Mouse (Mus musculus) olfactory bulb, adult 2 months (tissue): ENCODE results near the gene Fbxl8. TPM values are rescaled to one million over a fixed set of nuclear protein-coding genes. Genes with fewer than 3 reads are reported as not detected.

Source experiments
- H3K27ac ChIP-seq: fragments of 200-500 bp; 2 replicates; pipeline ENCODE4 v1.5.1; 2012; ENCODE audit warnings: low read depth, low read length; ENCODE audit not compliant: insufficient read depth
- H3K4me1 ChIP-seq: fragments of 200-500 bp; 2 replicates; pipeline ENCODE4 v1.6.1; 2012; ENCODE audit warnings: low read length; ENCODE audit not compliant: control insufficient read depth, insufficient read depth
- H3K4me3 ChIP-seq: fragments of 200-500 bp; 2 replicates; pipeline ENCODE4 v1.5.1; 2012; ENCODE audit warnings: mild to moderate bottlenecking, low read depth, low read length, moderate library complexity; ENCODE audit not compliant: insufficient read depth
- CTCF ChIP-seq: fragments of 200-500 bp; IDR thresholded peaks from 2 replicates; pipeline ENCODE4 v1.5.1; 2012; ENCODE audit warnings: low read depth, mild to moderate bottlenecking, low read length, moderate library complexity; ENCODE audit not compliant: insufficient read depth
- POLR2A ChIP-seq: fragments of 200-500 bp; IDR thresholded peaks from 2 replicates; pipeline ENCODE4 v1.6.1; 2012; ENCODE audit warnings: mild to moderate bottlenecking, low read depth, low read length, moderate library complexity; ENCODE audit not compliant: insufficient read depth
- WGBS: fragments of 180-500 bp; shearing (Covaris S2); methylation state at CpG from one replicate; pipeline ENCODE4 v1.1.7; 2018; 5-methylcytosine and 5-hydroxymethylcytosine counted together
- polyA plus RNA-seq: library from polyadenylated mRNA; stranded (reverse); fragments of >200 nt; gene quantifications from 2 replicates; pipeline ENCODE4 v1.2.4, GENCODE M21; 2012; ENCODE audit warnings: low replicate concordance; ENCODE audit not compliant: missing spikeins, insufficient read depth, insufficient read length

Gene Fbxl8
- polyA plus RNA-seq, 1 experiment, result not detected

DNA sequence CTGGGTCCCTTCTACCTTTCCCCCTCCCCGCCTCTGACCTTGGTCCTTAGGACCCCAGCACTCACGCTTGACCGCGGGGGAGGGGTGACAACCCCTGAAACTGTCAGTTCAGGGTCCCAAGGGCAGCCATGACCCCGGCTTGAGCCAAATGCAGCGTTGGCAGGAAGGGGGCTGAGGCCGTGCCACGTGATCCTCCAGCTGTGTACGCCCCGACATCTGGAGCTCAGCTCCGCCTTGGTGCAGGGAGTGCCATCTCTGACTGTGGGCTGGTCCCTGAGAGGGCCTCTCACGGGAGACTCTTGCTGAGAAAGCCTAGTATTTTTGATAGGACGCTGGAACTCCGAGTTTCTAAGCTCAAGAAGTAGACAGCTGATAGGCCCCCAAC is 9.5 kb upstream of the Fbxl8 start, which contains the start of gene B3gnt9:
Gene B3gnt9 (minus strand): TSS at position 188 of the 385 bp plus-strand sequence.
- peaks cover 30% of the 10 kb centered on the region for H3K4me1 ChIP-seq
- peak within 1 kb of the TSS; percentile 59 for H3K4me3 ChIP-seq
- WGBS, result 2% methylated on average over 14 of the region's 14 CpGs
- TF ChIP-seq CTCF (no peak), POLR2A (no peak)
- no peak within 1 kb of the TSS for H3K27ac ChIP-seq

DNA sequence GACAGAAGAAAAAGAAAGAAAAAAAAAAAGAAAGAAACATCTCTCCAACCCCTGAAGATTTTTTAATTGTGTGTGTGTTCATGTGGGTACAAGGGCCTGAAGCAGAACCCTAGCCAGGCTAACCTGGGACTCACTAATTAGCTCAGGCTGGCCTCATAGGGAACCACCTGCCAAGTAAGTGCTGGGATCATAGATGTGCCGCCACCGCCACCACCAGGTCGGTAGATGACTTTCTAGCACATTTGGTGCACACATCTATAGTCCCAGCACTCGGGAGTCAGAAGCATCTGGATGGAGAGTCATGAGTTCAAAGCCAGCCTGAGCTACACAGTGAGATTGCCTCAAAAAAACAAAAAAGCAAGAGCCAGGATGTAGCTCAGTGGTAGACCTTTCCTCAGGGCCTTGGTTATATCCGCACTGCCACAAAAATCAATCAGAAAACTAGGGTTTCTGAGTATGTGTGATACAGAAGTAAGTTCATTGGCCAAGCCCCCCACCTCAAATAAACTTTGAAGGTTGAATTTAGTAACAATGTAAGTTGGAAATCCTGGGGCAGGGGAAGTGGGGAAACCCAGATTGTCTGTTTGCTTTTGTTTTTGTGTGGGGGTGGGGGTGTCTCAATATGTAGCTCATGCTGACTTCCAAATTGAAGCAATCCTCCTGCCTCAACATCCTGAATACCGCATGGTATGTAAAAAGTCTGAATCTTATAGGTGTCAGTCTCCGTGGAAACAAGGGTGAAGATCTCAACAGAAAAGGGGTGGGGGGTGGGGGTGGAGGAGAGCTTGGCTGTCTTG is 6.9 kb upstream of the Fbxl8 start:
- no peak overlapping the region for H3K4me3 ChIP-seq
- WGBS, result 81% methylated on average over 7 of the region's 7 CpGs
- TF ChIP-seq CTCF (no peak), POLR2A (no peak)
- no peak overlapping the region for H3K27ac ChIP-seq
- peaks cover 31% of the 10 kb centered on the region for H3K4me1 ChIP-seq

DNA sequence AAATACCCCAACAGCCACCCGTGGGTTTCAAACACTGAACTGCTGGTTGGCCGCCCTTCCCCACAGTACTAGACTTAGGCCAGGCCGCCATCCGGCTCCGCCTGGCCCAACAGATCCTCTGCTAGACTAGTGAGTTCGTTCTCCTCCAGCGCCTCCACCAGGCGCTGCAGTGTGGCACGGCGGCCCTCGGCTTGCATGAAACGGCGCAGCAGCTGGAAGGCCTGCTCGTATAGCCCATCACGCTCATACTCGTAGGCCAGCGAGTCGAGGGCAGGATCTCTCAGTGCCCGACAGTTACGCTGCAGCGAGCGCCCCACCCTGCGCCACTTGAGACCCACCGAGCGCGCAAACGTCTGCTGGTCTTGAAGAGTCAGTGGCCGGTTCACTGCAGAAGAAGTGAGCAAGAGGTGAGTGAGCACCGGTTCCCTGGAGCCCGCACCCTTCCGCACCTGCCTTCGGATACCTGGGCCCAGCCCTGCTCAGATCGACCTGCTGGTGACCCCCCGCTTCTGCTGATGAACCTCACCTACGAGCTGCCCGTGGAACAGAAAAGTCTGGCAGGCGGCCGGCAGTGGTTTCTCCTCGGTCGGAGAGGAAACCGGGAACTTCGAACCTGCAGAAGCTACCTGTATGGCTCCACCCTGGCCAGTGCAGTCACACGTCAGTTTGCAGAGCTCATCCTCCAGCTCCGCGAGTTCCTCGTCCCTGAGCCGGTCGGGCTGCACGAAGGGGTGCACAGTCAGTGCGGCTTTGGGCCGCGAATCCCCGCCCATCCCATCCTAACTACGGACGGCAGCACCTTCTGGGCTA is 5.3 kb upstream of the Fbxl8 start:
- WGBS, result 10% methylated on average over 55 of the region's 55 CpGs
- TF ChIP-seq POLR2A, result no peak
- TF ChIP-seq CTCF, result no peak
- Histone ChIP-seq H3K4me3 (peak overlapping the region; percentile 51), H3K4me1 (peaks cover 27% of the 10 kb centered on the region), H3K27ac (no peak overlapping the region)

DNA sequence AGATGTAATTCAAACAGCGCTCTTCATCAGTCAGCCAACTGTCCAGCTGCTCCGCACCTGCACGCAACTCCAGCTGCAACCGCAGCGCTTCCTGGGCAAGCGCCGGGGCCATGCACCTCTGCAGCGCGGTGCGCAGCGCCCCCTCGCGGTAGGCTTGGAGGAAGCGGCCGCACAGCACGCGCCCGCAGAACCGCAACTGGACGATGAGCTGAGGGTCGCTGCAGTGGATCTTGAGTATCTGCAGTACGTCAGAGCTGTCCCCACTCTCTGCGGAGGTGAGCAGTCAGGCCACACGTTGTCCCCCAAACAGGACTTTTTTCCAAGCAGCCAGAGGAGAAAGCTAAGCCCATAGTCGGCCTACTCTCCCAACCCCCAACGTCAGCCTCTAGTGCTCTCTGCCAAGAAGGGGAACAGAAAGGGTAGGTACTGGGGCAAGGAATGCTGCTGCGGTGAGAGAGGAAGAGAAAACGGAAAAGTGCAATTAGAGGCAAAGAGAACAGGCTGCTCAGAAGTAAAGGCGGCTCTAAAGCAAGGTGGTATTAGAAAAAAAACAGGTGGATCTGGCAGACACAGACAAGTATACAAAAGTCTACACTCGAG is 4.6 kb upstream of the Fbxl8 start:
- WGBS, result 5% methylated on average over 30 of the region's 30 CpGs
- peak overlapping the region; percentile 51 for H3K4me3 ChIP-seq
- H3K27ac ChIP-seq, result no peak overlapping the region
- H3K4me1 ChIP-seq, result peaks cover 28% of the 10 kb centered on the region
- TF ChIP-seq CTCF, result peak; percentile 97
- TF ChIP-seq POLR2A, result no peak

DNA sequence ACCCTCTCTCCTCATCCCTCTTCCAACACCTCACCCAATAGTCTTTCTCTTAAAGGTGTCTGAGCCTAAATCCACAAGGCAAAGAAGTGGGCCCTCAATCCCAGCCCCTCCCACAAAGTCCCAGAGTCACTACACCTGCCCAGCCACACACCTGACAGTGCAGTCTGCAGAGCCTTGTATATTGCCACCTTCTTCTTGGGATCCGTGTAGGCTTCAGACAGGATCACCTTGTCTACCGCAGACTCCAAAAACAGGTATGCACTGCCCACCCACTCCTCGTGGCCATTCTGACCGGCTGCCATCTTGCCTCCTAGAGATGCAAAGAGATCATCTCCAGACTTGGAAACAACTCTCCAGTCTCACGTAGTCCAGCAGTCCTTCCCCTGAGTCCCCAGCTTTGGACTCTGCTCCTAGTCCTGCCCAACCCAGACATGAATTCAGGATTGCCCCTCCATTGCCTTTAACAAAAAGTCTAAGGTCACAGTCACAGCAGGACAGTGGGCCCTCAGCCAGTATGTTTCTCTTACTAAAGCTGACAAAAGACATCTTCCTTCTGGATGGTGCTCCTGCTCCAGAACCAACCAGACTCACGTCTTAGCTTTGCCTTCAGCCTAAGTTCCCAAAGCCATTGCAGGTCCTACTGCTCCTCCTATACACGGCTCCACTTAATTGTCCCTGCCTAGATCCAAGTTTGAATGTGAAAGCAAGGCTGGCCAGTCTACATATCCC is 3.9 kb upstream of the Fbxl8 start:
- H3K4me3 ChIP-seq, result no peak overlapping the region
- no peak for TF ChIP-seq CTCF
- TF ChIP-seq POLR2A, result no peak
- H3K4me1 ChIP-seq, result peaks cover 24% of the 10 kb centered on the region
- H3K27ac ChIP-seq, result no peak overlapping the region
- 81% methylated on average over 7 of the region's 7 CpGs for WGBS

DNA sequence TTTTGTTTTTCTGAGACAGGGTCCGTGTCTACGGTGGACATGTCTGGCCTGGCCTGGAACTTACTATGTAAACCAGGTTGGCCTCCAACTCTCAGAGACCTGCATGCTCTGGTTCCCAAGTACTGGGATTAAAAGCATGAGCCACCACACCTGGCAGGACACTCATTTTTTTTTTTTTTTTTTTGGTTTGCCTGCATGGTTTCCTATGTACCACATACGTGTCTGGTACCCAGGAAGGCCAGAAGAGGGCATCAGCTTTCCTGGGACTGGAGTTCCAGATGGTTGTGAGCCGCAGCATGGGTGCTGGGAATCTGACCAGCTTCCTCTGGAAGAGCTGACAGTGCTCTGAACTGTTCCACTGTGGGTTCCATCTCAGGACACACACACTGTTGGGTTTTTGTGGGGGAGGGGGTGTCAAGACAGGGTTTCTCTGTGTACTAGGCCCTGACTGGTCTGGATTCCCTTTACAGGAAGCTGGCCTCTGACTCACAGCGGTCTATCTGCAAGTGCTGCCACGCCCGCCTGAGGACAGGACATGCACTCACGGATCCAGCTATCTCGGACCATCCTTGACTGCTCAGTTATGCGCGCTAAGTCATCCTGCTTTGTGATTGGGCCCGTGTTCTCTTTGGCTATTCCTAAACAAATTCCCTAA is 3.0 kb upstream of the Fbxl8 start:
- H3K4me3 ChIP-seq, result no peak overlapping the region
- WGBS, result 92% methylated on average over 12 of the region's 12 CpGs
- TF ChIP-seq CTCF, result no peak
- no peak for TF ChIP-seq POLR2A
- no peak overlapping the region for H3K27ac ChIP-seq
- peaks cover 24% of the 10 kb centered on the region for H3K4me1 ChIP-seq

DNA sequence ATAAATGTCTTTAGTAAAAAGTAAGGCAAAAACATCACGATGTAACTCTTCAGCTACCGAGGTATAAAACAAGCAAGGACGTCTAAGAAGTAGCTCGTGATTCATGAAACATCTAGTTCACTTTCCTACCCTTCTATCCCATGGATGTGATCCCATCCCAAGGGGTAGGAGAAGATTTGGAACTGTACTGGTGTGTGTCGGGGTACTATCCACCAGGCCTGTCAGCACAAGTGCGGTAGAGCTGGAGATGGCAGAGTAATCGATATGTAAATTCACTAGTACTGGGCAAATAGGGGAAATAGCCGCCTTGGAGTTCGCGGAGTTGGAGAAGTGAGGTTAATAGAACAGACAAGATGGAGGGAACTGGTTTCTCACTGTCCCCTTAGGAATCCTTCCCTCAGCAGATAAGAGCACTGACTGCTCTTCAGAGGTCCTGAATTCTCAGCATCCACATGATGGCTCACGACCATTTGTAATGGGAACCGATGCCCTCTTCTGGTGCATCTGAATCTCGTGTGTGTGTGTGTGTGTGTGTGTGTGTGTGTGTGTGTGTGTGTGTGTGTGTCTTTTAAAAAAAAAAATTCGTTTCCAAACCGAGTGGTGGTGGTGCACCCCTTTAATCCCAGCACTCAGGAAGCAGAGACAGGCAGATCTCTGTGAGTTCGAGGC is 1.1 kb upstream of the Fbxl8 start:
- WGBS, result 41% methylated on average over 16 of the region's 16 CpGs
- peaks cover 30% of the 10 kb centered on the region for H3K4me1 ChIP-seq
- H3K4me3 ChIP-seq, result no peak overlapping the region
- no peak overlapping the region for H3K27ac ChIP-seq
- TF ChIP-seq POLR2A, result no peak
- TF ChIP-seq CTCF, result no peak

DNA sequence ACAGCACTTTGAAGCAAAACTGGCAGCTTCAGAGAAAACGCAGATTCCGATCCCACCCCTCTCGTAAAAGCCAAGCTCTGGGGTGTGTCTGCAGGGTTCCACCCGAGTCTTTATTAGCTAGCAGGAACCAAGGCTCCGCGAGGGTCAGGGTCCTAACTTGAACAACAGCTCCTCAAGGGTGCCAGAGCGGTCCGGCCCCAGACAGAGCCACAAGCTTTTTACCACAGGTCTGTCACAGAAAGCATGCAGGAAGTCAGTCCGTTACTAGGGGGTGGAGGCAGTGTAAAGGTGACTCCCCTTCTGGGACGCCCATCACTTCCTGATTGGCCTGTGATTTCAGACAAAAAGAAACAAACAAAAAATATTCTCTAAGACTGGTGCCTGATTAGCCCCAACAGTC is 680 bp downstream of the Fbxl8 start:
- WGBS, result 21% methylated on average over 10 of the region's 10 CpGs
- peaks cover 29% of the 10 kb centered on the region for H3K4me1 ChIP-seq

More for the DNA sequence above, 680 bp downstream of the Fbxl8 start:
- Histone ChIP-seq H3K27ac (no peak overlapping the region), H3K4me3 (no peak overlapping the region)
- TF ChIP-seq POLR2A (no peak), CTCF (no peak)
